Mouse (Mus musculus) midbrain, embryonic 15.5 days (tissue): ENCODE data around the gene Otub2. TPM values are rescaled to one million over a fixed set of nuclear protein-coding genes. Genes with fewer than 3 reads are reported as not detected.

Experiments
- polyA plus RNA-seq: library from polyadenylated mRNA; unstranded; fragments of >200 nt; fragmentation: Nextera tagmentation; extraction: Ambion mirVana; gene quantifications from 2 replicates; pipeline ENCODE4 v1.2.1, GENCODE M21; 2015

Gene Otub2
- polyA plus RNA-seq, 1 experiment from 2014 or later = 28.4 TPM

Other genes starting within 250 kb of the Otub2 start
- 1.2 and 1.5 TPM in 2 replicates for gene Prima1, start 146.5 kb upstream of the Otub2 start, polyA plus RNA-seq
- 7.7 and 11.2 TPM in 2 replicates for gene Fam181a, start 77.7 kb upstream of the Otub2 start, polyA plus RNA-seq
- gene Asb2, start 32.7 kb upstream of the Otub2 start, polyA plus RNA-seq = 0.81 and 1.1 TPM in 2 replicates
- gene 9330161L09Rik, start 19.1 kb downstream of the Otub2 start, polyA plus RNA-seq = 1.8 and 2.0 TPM in 2 replicates
- 138 and 139 TPM in 2 replicates for gene Ddx24, start 37.1 kb downstream of the Otub2 start, polyA plus RNA-seq
- gene Ifi27, start 45.5 kb downstream of the Otub2 start, polyA plus RNA-seq = 15.1 and 15.4 TPM in 2 replicates
- gene Ifi27l2a, start 55.0 kb downstream of the Otub2 start, polyA plus RNA-seq = 6.2 and 10.0 TPM in 2 replicates
- gene Ifi27l2b, start 68.5 kb downstream of the Otub2 start, polyA plus RNA-seq = not detected in 2 replicates
- 2.7 and 2.9 TPM in 2 replicates for gene Ppp4r4, start 143.6 kb downstream of the Otub2 start, polyA plus RNA-seq
- gene Serpina10, start 242.8 kb downstream of the Otub2 start, polyA plus RNA-seq = 0.04 and 0.09 TPM in 2 replicates